Mouse (Mus musculus) heart, embryonic 15.5 days (tissue): ENCODE measurements at regions not wholly inside any gene's neighbourhood (a gene's known extent, or its start where the extent isn't known, plus 50 kb on each side); places are given as distances from the start of the nearest gene placed in this dataset.

ENCODE experiments used
- ATAC-seq: fragments of 200-750 bp; cut with Nextera tagmentation; replicated peaks from 2 replicates; pipeline ENCODE4 v1.8.0; 2017; ENCODE audit warnings: low read depth, moderate TSS enrichment; ENCODE audit not compliant: insufficient number of reproducible peaks, insufficient read depth, low FRiP score
- H3K27ac ChIP-seq: fragments of 300-500 bp; sonication (generic); 2 replicates; pipeline ENCODE4 v1.5.1; 2015; ENCODE audit warnings: mild to moderate bottlenecking, inconsistent platforms
- H3K27me3 ChIP-seq: fragments of 300-500 bp; sonication (generic); 2 replicates; pipeline ENCODE4 v1.6.1; 2015; ENCODE audit warnings: inconsistent platforms
- H3K36me3 ChIP-seq: fragments of 300-500 bp; sonication (generic); 2 replicates; pipeline ENCODE4 v1.6.1; 2015; ENCODE audit warnings: mild to moderate bottlenecking, inconsistent platforms
- H3K4me1 ChIP-seq: fragments of 300-500 bp; sonication (generic); replicated peaks from 2 replicates; pipeline ENCODE4 v1.6.1; 2015; ENCODE audit warnings: inconsistent platforms
- H3K4me2 ChIP-seq: fragments of 300-500 bp; sonication (generic); 2 replicates; pipeline ENCODE4 v1.6.1; 2015; ENCODE audit warnings: inconsistent platforms, mild to moderate bottlenecking, moderate library complexity
- H3K4me3 ChIP-seq: fragments of 300-500 bp; sonication (generic); 2 replicates; pipeline ENCODE4 v1.5.1; 2015; ENCODE audit warnings: mild to moderate bottlenecking, inconsistent platforms
- H3K9ac ChIP-seq: fragments of 300-500 bp; sonication (generic); 2 replicates; pipeline ENCODE4 v1.6.1; 2015; ENCODE audit warnings: mild to moderate bottlenecking, inconsistent platforms
- H3K9me3 ChIP-seq: fragments of 300-500 bp; sonication (generic); replicated peaks from 2 replicates; pipeline ENCODE4 v1.6.1; 2016; ENCODE audit warnings: inconsistent platforms
- WGBS: fragments of 180-500 bp; shearing (Covaris S2); methylation state at CpG from one replicate; pipeline ENCODE4 v1.1.7; 2015; ENCODE audit warnings: mixed read lengths; 5-methylcytosine and 5-hydroxymethylcytosine counted together

DNA sequence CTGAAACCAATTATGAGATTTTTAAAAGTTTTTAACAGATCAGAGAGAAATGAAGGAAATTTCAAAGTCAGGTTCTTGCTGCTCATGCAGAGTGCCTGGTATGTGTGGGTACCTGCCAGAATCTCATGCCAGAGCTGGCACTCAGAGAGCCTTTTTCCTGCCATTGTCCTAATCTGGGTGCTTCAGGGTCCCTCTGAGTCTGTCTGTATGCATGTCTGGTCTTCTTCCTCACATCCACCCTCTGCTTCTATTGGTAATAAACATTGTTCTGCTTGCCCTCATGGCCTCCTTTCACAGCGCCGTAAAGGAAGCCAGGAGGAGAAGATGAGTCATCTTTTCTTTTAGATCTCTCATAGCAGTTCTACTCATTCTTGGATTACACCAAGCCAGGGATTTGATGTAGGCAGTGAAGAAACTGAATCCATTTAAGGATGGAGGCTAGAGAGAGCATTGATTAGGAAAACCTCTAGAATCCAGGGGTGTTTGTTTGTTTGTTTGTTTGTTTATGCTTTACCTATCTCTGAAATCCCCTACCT is 55.8 kb upstream of the Bmper start:
- H3K27me3 ChIP-seq: no peaks in the 10 kb centered on the region

DNA sequence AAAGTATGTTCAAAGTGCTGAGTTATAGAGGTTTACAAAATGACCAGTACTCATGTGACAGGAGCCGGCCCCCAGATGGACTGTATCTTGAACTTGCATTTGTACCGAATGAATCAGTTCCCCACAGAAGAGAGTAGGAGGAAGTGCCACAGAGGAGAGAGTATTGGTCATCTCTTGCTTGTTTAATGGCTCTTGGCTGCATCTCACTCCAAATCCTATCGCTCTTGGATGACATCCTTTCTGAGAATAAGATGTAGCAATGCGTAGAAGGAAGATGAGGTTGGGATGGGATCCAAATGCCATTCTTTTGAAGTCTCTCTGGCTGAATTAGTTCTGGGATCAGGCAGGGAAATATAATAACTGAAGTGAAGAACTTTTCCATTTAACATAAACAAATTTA is 55.2 kb upstream of the Bmper start:
- ATAC-seq: no peak
- no peak overlapping the region for H3K9ac ChIP-seq
- H3K4me3 ChIP-seq: no peak overlapping the region
- no peak overlapping the region for H3K4me2 ChIP-seq
- H3K4me1 ChIP-seq: peaks cover 3% of the 10 kb centered on the region; the same call in 1 of the 2 replicates
- no peaks in the 10 kb centered on the region for H3K36me3 ChIP-seq
- no peaks in the 10 kb centered on the region for H3K9me3 ChIP-seq
- WGBS: 67% methylated on average over 4 of the region's 4 CpGs
- H3K27ac ChIP-seq: no peak overlapping the region
- H3K27me3 ChIP-seq: no peaks in the 10 kb centered on the region

More for the DNA sequence above, 55.8 kb upstream of the Bmper start:
- Histone ChIP-seq H3K9ac (no peak overlapping the region), H3K36me3 (no peaks in the 10 kb centered on the region), H3K4me3 (no peak overlapping the region), H3K4me2 (no peak overlapping the region), H3K4me1 (peaks cover 3% of the 10 kb centered on the region; the same call in 1 of the 2 replicates), H3K27ac (no peak overlapping the region), H3K9me3 (no peaks in the 10 kb centered on the region)
- ATAC-seq: no peak
- 58% methylated on average over 2 of the region's 2 CpGs for WGBS

DNA sequence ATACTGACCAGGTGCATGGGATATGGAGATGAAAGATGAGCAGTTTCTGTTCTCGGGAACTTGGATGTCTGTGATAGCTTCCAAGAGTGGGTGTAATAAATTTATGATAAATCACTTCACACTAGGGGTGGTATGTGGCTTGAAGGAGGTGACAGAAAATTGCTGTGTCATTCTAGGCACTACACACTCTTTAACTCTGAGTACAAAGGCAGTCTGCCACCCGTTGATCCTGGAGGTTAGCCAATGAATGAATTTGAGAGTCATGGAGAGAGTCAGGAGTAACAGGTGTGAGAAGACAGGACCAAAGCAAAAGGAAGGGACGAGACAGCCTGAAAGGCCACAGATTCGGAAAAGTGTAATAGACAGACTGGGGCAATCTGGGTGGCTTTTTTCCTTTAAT is 54.7 kb upstream of the Bmper start:
- Histone ChIP-seq H3K4me2 (no peak overlapping the region), H3K4me3 (no peak overlapping the region), H3K4me1 (peaks cover 3% of the 10 kb centered on the region; the same call in 1 of the 2 replicates), H3K36me3 (no peaks in the 10 kb centered on the region), H3K27ac (no peak overlapping the region), H3K9me3 (no peaks in the 10 kb centered on the region), H3K27me3 (no peaks in the 10 kb centered on the region), H3K9ac (no peak overlapping the region)
- ATAC-seq: no peak
- WGBS: 43% methylated on average over 4 of the region's 4 CpGs

DNA sequence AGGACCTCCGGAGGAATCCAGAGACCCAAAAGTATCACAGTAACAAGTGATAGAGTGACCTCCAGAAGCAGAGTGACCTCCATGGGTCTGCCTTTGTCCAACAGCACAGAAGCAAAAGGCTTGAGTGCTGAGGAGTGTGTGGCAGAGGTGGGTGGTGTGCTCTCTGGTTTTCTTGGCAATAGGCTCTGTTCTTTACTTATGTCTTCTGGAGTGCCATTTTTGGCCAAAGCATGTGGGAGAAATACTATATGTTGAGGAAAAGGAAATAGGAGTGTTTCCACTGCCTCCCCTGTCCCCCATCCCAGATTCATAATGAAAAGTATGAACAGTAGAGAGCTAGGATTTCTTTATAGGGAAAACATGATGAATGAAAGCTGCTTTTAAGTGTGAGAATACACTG is 51.5 kb upstream of the Bmper start:
- Histone ChIP-seq H3K27ac (no peak overlapping the region), H3K27me3 (no peaks in the 10 kb centered on the region), H3K36me3 (no peaks in the 10 kb centered on the region), H3K9me3 (no peaks in the 10 kb centered on the region), H3K9ac (no peak overlapping the region), H3K4me2 (no peak overlapping the region), H3K4me1 (peaks cover 3% of the 10 kb centered on the region; the same call in 1 of the 2 replicates), H3K4me3 (no peak overlapping the region)
- ATAC-seq: no peak
- WGBS: 69% methylated on average over 1 of the region's 1 CpGs
